Mouse (Mus musculus) small intestine, adult 2 months (tissue): Measurements from ENCODE around the gene Gpc6.

ENCODE experiments used
- CTCF ChIP-seq: fragments of 200-500 bp; IDR thresholded peaks from 2 replicates; pipeline ENCODE4 v1.5.1; 2012; ENCODE audit warnings: low read depth, mild to moderate bottlenecking, control low read depth, inconsistent platforms, low read length, moderate library complexity, mixed read lengths; ENCODE audit not compliant: insufficient replicate concordance, insufficient read length; ENCODE audit errors: extremely low read depth
- POLR2A ChIP-seq: fragments of 200-500 bp; IDR thresholded peaks from 2 replicates; pipeline ENCODE4 v1.6.1; 2012; ENCODE audit warnings: low read depth, mild to moderate bottlenecking, control low read depth, inconsistent platforms, low read length, moderate library complexity

- TF ChIP-seq CTCF (no peak), POLR2A (no peak)
Observed at GRCm38 (mm10) chr14:117679926-117680325, 754.8 kb downstream of the Gpc6 start.
